Mouse (Mus musculus): Measurements from ENCODE around the gene Cadps. TPM values are rescaled to one million over a fixed set of nuclear protein-coding genes. Genes with fewer than 3 reads are reported as not detected.
"Not testable (repeated sequence)": the region's sequence is repeated elsewhere in the genome, so short reads cannot be mapped to it uniquely, and the experiment has no call there.

Gene Cadps
- polyA plus RNA-seq, 1 experiment from 2014 or later, result 2.3 TPM

DNA sequence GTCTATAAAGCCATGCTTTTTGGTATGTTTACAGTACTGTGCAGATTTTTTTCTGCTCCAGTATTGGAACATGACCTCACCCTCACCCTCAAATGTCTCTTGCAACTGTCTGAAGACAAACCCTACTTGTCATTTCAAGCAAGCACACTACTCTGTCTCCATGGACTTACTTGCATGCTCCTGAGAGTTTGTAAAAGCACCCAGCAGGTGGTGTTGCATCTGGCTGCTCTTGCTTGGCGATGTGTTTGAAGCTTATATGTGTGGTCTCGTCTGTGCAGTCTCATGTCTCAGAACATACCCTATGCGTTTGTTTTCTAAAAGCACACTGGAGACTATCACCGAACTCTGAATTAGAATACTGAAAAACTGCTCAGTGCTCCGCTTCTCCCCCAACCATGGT, 241.2 kb downstream of the Cadps start:
- no peak overlapping the region for H3K9ac ChIP-seq (ENCODE audit: low read length)
- H3K4me3 ChIP-seq (replicated peaks; ENCODE audit: low read length), result no peak overlapping the region
- WGBS, result 74% methylated on average over 5 of the region's 5 CpGs
- H3K27ac ChIP-seq (ENCODE audit: low read length), result no peak overlapping the region
- no peak for ATAC-seq (ENCODE audit: insufficient read depth, low FRiP score)
- no peaks in the 10 kb centered on the region for H3K27me3 ChIP-seq (ENCODE audit: control insufficient read depth, insufficient read depth, low read length)
- H3K9me3 ChIP-seq (replicated peaks; ENCODE audit: control insufficient read depth, low read length), result no peaks in the 10 kb centered on the region
- H3K36me3 ChIP-seq (ENCODE audit: control insufficient read depth, insufficient read depth, low read length), result no peaks in the 10 kb centered on the region
- peaks cover 5% of the 10 kb centered on the region; the same call in 1 of the 2 replicates for H3K4me1 ChIP-seq (ENCODE audit: control insufficient read depth, insufficient read depth, low read length)
- H3K4me2 ChIP-seq (ENCODE audit: low read depth, low read length), result no peak overlapping the region

DNA sequence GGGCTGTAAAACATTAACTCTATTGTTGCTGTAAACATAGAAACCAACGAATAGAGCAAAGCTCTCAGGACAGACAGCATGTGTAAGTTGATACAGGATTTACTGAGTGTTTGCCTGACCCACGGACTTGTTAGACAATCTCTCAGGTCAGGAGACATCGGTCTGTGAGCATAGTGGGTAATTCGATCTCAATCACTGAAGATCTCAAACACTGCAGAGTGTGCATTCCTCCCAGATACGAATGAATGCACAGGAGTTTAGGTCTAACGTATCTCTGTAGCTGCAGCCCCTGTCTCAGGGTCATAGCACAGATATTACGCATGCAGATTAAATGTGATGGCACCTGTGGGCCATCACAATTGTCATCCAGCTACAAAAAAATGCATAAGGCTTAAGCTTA, 242.1 kb downstream of the Cadps start:
- Histone ChIP-seq H3K9me3 (replicated peaks; ENCODE audit: control insufficient read depth, low read length) (no peaks in the 10 kb centered on the region), H3K4me1 (ENCODE audit: control insufficient read depth, insufficient read depth, low read length) (peaks cover 5% of the 10 kb centered on the region; the same call in 1 of the 2 replicates), H3K4me3 (replicated peaks; ENCODE audit: low read length) (no peak overlapping the region), H3K36me3 (ENCODE audit: control insufficient read depth, insufficient read depth, low read length) (no peaks in the 10 kb centered on the region), H3K27ac (ENCODE audit: low read length) (no peak overlapping the region; the same call in none of the 2 replicates), H3K27me3 (ENCODE audit: control insufficient read depth, insufficient read depth, low read length) (no peaks in the 10 kb centered on the region), H3K9ac (ENCODE audit: low read length) (no peak overlapping the region), H3K4me2 (ENCODE audit: low read depth, low read length) (no peak overlapping the region)
- ATAC-seq (ENCODE audit: insufficient read depth, low FRiP score), result no peak
- 14% methylated on average over 7 of the region's 7 CpGs for WGBS

- 75% methylated on average over 1 of the region's 1 CpGs for WGBS
- Histone ChIP-seq H3K4me3 (replicated peaks; ENCODE audit: low read length) (no peak overlapping the region), H3K36me3 (ENCODE audit: control insufficient read depth, insufficient read depth, low read length) (no peaks in the 10 kb centered on the region), H3K9ac (ENCODE audit: low read length) (no peak overlapping the region), H3K4me2 (ENCODE audit: low read depth, low read length) (no peak overlapping the region), H3K27me3 (ENCODE audit: control insufficient read depth, insufficient read depth, low read length) (no peaks in the 10 kb centered on the region), H3K4me1 (ENCODE audit: control insufficient read depth, insufficient read depth, low read length) (peaks cover 5% of the 10 kb centered on the region; the same call in 1 of the 2 replicates), H3K27ac (ENCODE audit: low read length) (no peak overlapping the region), H3K9me3 (replicated peaks; ENCODE audit: control insufficient read depth, low read length) (no peaks in the 10 kb centered on the region)
- no peak for ATAC-seq (ENCODE audit: insufficient read depth, low FRiP score)
Measured at GRCm38 (mm10) chr14:12578156-12578555, 244.7 kb downstream of the Cadps start.

DNA sequence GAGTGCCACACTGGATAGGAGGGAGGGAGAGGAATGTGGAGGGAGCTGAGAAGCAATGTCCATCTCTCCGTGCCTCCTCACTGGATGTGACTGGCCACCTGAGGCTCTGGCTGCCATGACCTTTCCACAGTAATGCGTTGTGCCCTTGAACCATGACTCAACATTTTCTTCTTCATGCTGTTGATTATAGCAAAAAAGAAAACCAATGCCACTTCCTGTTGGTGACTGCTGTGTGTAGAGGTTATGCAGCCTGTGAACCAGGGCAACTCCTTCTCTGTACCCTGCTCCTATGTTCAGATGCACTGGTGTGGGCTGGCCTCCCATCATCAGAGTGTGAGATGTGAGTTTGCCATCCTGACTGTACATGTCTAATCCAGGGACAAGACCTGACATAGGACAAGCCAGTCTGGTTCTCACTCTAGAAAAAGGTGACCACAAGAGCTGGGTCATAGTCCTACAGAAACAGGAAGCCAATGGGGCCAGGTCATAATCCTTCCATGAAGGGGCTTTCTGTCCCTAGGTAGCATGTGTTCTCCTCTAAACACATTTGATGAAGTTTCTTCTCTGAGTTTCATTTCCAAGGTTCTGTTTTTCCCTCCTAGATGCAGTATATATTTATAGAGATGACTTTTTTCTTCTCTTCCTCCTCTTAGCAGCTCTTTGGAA, 245.3 kb downstream of the Cadps start:
- Histone ChIP-seq H3K4me2 (ENCODE audit: low read depth, low read length) (no peak overlapping the region), H3K9me3 (replicated peaks; ENCODE audit: control insufficient read depth, low read length) (no peaks in the 10 kb centered on the region), H3K4me3 (replicated peaks; ENCODE audit: low read length) (no peak overlapping the region), H3K36me3 (ENCODE audit: control insufficient read depth, insufficient read depth, low read length) (no peaks in the 10 kb centered on the region), H3K9ac (ENCODE audit: low read length) (no peak overlapping the region), H3K4me1 (ENCODE audit: control insufficient read depth, insufficient read depth, low read length) (peaks cover 5% of the 10 kb centered on the region; the same call in 1 of the 2 replicates), H3K27me3 (ENCODE audit: control insufficient read depth, insufficient read depth, low read length) (no peaks in the 10 kb centered on the region), H3K27ac (ENCODE audit: low read length) (no peak overlapping the region)
- WGBS, result 67% methylated on average over 2 of the region's 2 CpGs
- no peak for ATAC-seq (ENCODE audit: insufficient read depth, low FRiP score)

DNA sequence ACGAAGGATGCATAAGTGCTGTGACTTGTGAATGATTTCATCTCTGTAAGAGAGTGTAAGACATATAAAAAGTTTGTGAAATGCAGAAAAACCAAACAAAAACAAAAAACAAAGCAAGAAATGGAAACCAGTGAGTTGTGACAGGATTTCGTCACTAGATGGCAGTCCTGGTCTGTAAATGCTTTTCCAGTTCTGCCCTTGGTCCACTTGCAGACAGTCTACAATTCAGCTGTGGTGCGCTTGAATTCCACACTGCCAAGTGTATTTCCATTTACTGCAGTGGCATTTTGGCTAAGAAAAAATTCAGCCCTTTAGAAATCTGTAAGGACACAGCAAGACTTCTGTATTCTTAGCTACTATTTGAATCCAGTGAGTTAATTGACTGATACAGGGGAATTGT, 247.8 kb downstream of the Cadps start:
- WGBS, result 25% methylated on average over 3 of the region's 3 CpGs

GRCm38 (mm10) chr14:12574336-12574735, 248.5 kb downstream of the Cadps start:
- H3K4me2 ChIP-seq (ENCODE audit: low read depth, low read length), result no peak overlapping the region

More for the DNA sequence above, 247.8 kb downstream of the Cadps start:
- Histone ChIP-seq H3K36me3 (ENCODE audit: control insufficient read depth, insufficient read depth, low read length) (no peaks in the 10 kb centered on the region), H3K9ac (ENCODE audit: low read length) (no peak overlapping the region), H3K9me3 (replicated peaks; ENCODE audit: control insufficient read depth, low read length) (no peaks in the 10 kb centered on the region), H3K27ac (ENCODE audit: low read length) (no peak overlapping the region), H3K4me1 (ENCODE audit: control insufficient read depth, insufficient read depth, low read length) (no peaks in the 10 kb centered on the region), H3K27me3 (ENCODE audit: control insufficient read depth, insufficient read depth, low read length) (no peaks in the 10 kb centered on the region), H3K4me3 (replicated peaks; ENCODE audit: low read length) (no peak overlapping the region), H3K4me2 (ENCODE audit: low read depth, low read length) (no peak overlapping the region)
- ATAC-seq (ENCODE audit: insufficient read depth, low FRiP score), result no peak

DNA sequence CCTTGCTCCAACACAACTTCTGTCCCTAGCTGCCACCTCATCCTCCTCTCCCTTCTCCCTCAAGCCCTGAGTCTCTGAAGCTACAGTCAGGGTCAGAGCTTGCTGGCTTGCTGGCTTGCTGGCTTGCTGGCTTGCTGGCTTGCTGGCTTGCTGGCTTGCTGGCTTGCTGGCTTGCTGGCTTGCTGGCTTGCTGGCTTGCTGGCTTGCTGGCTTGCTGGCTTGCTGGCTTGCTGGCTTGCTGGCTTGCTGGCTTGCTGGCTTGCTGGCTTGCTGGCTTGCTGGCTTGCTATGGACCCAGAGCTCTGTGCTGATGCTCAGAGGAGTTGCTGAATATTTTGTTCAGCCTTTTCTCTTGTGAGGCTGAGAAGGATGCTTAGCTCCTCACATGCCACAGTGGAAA, 261.1 kb downstream of the Cadps start:
- not testable (repeated sequence) for ATAC-seq (ENCODE audit: insufficient read depth, low FRiP score); H3K4me2 ChIP-seq (ENCODE audit: low read depth, low read length); H3K27ac ChIP-seq (ENCODE audit: low read length); H3K4me1 ChIP-seq (ENCODE audit: control insufficient read depth, insufficient read depth, low read length); H3K9ac ChIP-seq (ENCODE audit: low read length); H3K36me3 ChIP-seq (ENCODE audit: control insufficient read depth, insufficient read depth, low read length); H3K27me3 ChIP-seq (ENCODE audit: control insufficient read depth, insufficient read depth, low read length); H3K9me3 ChIP-seq (replicated peaks; ENCODE audit: control insufficient read depth, low read length); H3K4me3 ChIP-seq (replicated peaks; ENCODE audit: low read length)

More at GRCm38 (mm10) chr14:12574336-12574735, 248.5 kb downstream of the Cadps start:
- Histone ChIP-seq H3K9me3 (replicated peaks; ENCODE audit: control insufficient read depth, low read length) (no peaks in the 10 kb centered on the region), H3K4me3 (replicated peaks; ENCODE audit: low read length) (no peak overlapping the region), H3K27ac (ENCODE audit: low read length) (no peak overlapping the region), H3K36me3 (ENCODE audit: control insufficient read depth, insufficient read depth, low read length) (no peaks in the 10 kb centered on the region), H3K4me1 (ENCODE audit: control insufficient read depth, insufficient read depth, low read length) (no peaks in the 10 kb centered on the region), H3K9ac (ENCODE audit: low read length) (no peak overlapping the region), H3K27me3 (ENCODE audit: control insufficient read depth, insufficient read depth, low read length) (no peaks in the 10 kb centered on the region)
- WGBS, result 87% methylated on average over 4 of the region's 4 CpGs
- ATAC-seq (ENCODE audit: insufficient read depth, low FRiP score), result no peak

DNA sequence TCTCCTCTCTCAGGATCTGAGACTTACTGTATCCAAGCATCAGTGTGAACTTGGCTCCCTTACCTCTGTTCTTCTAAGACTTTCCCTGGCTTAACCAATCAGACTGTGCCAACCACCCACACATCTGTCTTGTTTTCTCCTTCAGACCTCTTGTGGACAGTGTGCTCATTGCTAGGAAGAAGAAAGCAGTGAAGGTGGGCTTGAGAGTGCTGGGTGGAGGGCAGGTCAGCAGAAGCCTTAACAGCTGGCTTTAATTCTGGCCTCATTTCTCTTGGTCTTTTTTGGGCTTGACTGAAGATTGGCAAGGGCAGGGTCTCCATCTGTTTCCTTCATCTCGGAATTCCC, 262.7 kb downstream of the Cadps start:
- Histone ChIP-seq H3K9ac (ENCODE audit: low read length) (no peak overlapping the region), H3K27ac (ENCODE audit: low read length) (no peak overlapping the region), H3K36me3 (ENCODE audit: control insufficient read depth, insufficient read depth, low read length) (no peaks in the 10 kb centered on the region), H3K4me2 (ENCODE audit: low read depth, low read length) (no peak overlapping the region), H3K9me3 (replicated peaks; ENCODE audit: control insufficient read depth, low read length) (no peaks in the 10 kb centered on the region), H3K4me3 (replicated peaks; ENCODE audit: low read length) (no peak overlapping the region), H3K27me3 (ENCODE audit: control insufficient read depth, insufficient read depth, low read length) (no peaks in the 10 kb centered on the region), H3K4me1 (ENCODE audit: control insufficient read depth, insufficient read depth, low read length) (no peaks in the 10 kb centered on the region)
- ATAC-seq (ENCODE audit: insufficient read depth, low FRiP score), result no peak
- 62% methylated on average over 1 of the region's 1 CpGs for WGBS

- Histone ChIP-seq H3K9ac (ENCODE audit: low read length) (no peak overlapping the region), H3K4me1 (ENCODE audit: control insufficient read depth, insufficient read depth, low read length) (no peaks in the 10 kb centered on the region), H3K4me3 (replicated peaks; ENCODE audit: low read length) (no peak overlapping the region), H3K9me3 (replicated peaks; ENCODE audit: control insufficient read depth, low read length) (no peaks in the 10 kb centered on the region), H3K4me2 (ENCODE audit: low read depth, low read length) (no peak overlapping the region), H3K36me3 (ENCODE audit: control insufficient read depth, insufficient read depth, low read length) (no peaks in the 10 kb centered on the region), H3K27me3 (ENCODE audit: control insufficient read depth, insufficient read depth, low read length) (no peaks in the 10 kb centered on the region), H3K27ac (ENCODE audit: low read length) (no peak overlapping the region)
- ATAC-seq (ENCODE audit: insufficient read depth, low FRiP score), result no peak
- 66% methylated on average over 3 of the region's 3 CpGs for WGBS
Measured at GRCm38 (mm10) chr14:12559574-12560232, 263.2 kb downstream of the Cadps start.
